Mouse (Mus musculus) cerebellum, adult 11 months (tissue): ENCODE results near the gene Fuca1.

Source experiments
- DNase-seq: peaks from one replicate; pipeline ENCODE4 v3.0.0; 2022

Fuca1 gene

DNA sequence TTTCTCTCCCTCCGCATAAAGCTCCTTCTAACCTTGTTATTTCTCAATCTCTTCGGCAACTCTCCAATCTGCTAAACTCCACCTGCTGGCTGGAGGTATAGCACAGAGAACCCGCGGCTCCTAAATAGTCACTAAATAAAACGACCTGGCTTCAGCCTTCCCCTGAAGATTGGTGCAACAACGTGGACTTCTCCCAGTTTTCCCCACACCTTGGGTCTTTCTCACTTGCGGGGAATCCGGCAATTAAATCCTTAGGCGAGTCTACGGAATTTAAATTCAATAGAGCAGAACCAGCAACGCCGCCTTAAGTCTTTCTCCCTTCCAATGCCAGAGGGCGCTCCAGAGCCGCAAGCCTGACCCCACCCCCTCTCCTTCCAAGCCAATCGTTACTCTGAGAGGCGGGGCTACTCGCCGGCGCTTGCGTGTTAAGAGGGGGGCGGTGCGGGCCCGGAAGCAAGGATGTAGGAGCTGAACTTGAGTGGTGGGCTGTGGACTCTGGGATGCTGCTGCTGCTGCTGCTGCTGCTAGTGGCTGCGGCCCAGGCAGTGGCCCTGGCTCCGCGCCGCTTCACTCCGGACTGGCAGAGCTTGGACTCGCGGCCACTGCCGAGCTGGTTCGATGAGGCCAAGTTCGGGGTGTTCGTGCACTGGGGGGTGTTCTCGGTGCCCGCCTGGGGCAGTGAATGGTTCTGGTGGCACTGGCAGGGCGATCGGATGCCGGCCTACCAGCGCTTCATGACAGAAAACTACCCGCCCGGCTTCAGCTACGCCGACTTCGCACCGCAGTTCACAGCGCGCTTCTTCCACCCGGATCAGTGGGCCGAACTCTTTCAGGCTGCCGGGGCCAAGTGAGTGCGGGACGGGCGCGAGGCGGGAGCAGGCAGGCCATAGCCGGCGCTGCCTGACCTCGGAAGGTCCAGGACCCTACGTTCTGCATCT lies at the start of gene Fuca1:
Gene Fuca1, plus strand, starts transcription at position 432 of the 938 bp plus-strand sequence.
- peak; percentile 94 for DNase-seq

DNA sequence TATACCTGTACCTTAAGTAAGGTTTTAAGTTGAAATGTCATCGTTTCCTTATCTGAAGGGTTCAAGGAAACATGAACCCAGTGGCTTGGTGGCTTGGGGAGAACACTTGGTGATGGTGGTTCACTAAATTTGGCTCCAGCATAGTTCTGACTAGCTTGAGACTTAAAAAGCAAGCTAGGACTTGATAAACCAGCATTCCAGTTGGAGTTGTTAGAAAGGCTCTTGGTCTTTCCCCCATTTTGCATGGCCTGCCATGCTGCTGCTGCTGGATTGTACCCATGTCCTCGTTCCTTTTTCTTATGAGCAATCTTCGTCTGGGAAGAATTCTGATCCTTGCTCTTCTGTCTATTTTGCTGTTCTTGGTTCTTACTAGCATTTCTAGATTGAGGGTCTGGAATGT lies 48.5 kb upstream of the Fuca1 start:
- no peak for DNase-seq

DNA sequence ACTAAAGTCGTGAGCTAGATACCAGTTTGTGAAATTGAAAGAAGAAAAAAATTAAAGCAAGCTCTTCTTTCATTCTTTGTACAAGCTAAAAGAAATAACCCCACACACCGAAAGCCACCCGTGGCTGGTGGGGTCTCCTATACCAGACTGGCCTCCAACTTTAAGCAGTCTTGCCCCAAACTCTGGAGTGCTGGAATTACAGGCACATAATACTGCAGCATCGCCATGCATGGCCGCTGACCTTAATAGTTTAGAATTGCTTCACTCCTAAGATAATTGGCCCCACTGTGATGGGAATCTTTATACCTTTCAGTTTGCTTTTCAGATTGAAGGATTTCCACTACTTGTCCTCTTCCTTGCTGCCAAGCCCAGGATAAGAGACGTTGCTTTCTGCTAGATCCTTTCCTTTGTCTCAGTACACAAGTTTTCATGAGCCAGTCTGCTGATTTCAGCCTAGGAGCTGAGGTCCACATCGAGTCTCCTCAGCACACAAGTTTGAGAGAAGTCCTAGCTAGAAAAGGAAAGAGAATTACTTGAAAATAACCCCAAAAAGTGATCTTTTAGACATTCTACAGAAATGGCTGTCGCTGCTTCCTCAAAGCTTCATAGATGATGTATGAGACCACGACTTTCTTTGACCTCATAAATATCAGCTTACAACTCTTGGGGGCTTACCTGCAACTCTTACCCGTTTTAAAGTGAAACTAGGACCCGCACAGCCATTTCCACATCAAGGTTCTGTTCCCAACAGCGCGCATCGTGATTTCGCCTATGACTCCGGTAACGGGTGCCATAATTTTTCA lies 47.7 kb upstream of the Fuca1 start:
- no peak for DNase-seq

DNA sequence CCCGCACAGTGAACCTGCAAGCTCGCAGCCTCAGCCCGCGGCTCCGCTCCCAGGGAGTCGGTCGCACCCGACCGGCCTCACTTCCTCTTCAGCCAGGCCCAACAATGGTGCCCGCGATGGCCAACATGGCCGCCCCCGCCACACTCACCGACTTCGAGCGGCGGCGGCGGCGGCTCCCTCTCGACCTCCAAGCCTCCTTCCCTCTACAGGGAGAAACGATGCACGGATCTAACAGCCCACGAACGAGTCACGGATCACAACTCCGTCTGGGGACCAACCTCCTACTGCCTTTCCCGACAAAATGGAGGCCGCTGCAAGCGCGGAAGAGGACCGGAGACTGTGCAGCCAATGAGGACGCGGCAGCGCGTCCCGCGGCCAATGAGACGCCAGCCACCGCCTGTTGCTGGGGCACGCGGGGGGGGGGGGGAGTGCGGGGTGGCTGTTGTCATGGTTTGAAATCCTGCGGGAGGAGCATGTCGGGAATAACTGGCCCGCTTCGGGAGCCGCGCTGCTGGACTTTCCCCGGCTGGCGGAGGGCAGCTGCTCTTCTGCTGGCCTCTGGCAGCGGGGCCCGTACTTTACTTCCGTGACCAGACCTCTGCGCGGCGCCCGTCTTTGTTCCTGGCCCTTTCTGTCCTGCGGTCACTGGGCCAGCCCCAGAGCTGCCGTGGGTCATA lies 46.9 kb upstream of the Fuca1 start, which contains the start of gene Pnrc2:
Gene Pnrc2, minus strand, starts transcription at position 325 of the 677 bp plus-strand sequence.
- peak; percentile 83 for DNase-seq

DNA sequence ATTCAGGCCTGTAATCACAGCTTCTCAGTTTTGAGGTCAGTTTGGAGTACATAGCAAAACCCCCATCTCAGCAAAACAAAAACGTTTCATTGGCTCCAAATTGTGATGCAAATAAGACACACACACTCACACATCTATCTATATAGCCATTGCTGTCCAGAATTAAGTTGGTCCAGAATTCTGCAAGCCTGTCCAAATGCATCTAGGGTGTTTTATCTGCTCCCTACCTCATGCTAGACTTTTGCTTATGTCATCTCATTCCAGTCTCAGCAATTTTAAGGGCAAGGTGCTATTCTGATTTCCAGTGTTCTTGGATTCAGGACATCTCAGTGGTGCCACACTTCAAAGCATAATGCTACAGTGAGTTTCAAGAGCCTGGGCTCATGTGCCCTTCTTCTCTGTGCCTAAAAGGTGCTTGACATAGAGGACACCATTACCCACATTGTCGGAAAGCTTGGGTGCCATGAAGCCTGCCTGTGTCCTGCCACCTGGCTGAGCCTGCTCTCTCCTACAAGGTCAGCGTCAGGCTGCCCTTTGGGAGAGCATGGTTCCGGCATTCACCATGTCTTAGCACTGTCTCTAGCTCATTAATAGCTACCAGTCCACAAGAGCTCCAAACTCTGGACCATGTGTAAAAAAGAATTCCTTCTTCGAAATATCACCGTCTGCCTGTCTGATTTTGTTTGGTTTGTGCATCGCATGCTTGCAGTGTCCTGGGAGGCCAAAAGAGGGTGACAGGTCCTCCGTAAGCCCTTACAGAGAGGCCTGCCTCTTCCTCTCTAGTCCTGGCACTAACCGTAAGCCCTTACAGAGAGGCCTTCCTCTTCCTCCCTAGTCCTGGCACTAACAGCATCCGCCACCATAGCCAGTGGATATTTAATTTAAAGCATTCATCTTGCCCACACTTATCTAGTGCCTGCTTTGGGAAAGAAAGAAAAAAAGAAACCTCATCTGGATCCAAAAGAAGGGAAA lies 45.7 kb upstream of the Fuca1 start:
- DNase-seq = no peak

DNA sequence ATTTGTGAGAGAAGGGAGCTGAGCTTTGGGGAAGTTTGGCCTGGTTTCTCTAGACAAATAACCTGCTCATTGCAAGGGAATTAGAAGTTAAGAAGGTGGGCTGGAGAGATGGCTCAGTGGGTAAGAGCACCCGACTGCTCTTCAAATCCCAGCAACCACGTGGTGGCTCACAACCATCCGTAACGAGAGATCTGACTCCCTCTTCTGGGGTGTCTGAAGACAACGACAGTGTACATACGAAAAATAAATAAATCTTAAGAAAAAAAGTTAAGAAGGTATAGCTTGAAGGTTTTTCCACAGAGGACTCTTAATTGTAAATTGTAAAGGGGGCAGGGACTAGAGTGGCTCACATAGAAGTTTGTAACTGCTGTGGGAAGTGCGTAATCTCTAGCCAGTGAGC lies 45.0 kb upstream of the Fuca1 start:
- DNase-seq = no peak

DNA sequence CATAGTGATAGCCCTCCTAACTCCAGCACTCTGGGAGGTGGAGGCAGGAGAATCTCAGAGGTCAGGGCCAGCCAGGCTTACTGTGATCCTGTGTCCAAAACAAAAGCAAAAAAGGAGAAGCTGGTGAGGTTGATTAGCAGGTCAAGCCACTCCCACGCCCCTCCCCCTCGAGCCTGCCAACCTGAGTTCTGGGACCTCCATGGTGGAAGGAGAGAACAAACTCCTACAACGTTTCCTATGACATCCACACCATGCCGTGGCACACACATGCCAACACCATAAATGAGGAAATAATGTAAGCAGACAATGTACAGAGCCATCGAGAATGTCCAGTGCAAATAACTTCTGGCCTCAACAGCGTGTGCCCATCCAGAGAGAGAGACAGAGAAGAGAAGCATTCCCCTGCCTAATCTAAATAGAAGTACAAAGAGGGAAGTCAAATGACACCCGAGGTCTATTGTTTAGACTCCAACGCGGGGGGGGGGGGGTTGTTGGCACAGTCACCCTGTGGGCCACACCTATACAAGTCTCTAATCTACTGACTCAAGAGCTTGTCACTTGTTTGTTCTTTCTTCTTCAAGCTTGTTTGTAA lies 44.4 kb upstream of the Fuca1 start:
- no peak for DNase-seq

DNA sequence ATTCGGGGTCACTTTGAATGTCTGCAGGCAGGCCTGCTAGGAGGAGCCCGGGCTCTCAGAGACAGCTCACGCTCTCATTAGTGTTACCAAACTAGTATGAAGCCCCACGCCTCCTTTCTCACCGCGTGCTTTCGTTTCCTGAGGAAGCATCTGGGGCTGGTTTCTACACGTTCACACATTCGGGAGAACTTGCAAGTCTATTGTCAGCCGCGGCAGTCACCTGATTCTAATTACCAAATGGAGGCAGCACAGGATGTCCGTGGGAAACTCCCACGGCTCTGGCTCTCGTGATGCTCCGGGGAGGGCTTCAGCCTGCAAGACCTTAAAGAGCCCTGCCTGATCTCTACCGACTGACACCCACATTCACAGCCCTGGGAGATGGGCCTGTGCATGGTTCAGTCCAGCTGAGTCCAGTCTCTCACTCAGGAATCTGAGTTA lies 43.9 kb upstream of the Fuca1 start:
- peak; percentile 42 for DNase-seq

DNA sequence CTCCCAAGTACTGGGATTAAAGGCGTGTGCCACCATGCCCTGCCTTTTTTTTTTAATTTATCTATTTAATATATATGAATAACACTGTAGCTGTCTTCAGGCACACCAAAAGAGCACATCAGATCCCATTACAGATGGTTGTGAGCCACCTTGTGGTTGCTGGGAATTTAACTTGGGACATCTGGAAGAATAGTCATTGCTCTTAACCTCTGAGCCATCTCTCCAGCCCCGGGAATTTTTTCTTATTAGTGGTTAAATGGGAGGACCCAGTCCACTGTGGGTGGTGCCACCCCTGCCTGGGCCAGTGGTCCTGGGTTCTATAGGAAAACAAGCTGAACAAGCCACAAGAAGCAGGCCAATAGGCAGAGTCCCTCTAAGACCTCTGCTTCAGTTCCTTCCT lies 42.8 kb upstream of the Fuca1 start:
- no peak for DNase-seq

DNA sequence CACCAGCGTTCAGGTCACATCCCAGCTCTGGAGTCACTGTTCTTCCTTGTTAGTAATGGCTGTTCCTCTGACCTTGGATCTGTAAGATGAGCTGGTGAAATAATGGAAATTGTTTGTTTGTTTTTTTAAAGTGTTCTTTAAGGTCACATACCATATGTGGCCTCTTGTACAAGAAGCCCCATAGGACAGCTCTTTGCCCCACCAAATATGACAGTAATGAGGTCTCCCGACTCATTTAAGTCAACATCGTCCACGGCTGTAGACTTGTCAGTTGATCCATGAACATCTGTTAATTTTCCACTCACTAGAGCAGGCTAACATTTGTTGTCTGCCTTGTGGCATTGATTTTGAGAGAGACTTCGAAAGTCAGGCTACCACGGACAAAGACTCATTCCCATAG lies 41.5 kb upstream of the Fuca1 start:
- DNase-seq = no peak

DNA sequence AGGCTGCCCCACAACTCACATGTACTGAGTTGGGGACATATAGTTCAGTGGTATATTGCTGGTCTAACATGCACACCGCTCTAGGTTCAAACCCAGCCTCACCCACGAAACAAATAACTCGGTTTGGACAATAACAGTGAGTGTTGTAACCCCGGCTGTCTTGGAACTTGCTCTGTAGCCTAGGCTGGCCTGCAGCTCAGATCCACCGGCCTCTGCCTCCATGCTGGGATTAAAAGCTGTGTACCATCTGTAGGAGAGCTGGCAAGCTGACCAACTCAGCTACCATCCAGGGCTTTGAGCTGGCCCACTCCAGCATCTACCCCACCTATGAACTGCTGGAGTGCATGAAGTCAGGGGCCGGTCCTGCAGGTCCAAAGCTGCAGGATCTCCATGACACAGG lies 40.5 kb upstream of the Fuca1 start:
- no peak for DNase-seq

DNA sequence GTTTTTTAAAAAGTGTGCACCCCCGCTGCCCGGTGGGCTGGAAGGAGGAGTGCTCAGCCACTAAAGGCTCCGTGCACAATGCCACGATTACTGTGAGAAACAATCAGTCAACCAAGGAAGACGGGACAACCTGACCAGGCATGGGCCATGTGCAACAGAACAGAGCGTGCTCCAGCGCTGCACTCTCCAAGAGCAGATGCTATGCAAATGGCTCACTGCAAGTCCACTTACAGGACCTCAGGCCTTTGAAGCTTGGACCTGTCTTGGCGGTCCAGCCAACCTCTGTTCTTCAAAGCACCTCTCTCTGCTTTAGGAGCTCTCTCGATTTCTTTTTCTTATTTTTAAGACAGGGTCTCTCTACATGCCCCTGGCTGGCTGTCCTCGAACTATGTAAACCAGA lies 40.0 kb upstream of the Fuca1 start:
- DNase-seq = no peak

DNA sequence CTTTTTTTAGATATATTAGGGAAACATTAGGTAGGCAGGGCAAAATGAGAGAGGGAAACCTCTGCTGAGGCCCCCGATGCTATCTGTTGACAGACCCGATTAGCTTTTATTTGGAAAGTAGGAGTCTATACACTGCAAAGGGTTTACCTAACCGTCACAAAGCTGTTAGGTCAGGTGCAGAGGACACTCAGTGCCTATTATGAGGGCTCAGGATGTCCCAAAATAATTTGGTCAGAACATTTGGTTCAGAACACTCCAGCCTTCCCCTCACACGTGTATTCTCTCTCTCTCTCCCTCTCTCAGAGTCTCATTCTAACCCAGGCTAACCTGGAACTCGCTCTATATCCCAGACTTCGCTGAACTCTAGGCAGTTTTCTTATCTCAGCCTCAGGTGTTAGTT lies 38.5 kb upstream of the Fuca1 start:
- no peak for DNase-seq

DNA sequence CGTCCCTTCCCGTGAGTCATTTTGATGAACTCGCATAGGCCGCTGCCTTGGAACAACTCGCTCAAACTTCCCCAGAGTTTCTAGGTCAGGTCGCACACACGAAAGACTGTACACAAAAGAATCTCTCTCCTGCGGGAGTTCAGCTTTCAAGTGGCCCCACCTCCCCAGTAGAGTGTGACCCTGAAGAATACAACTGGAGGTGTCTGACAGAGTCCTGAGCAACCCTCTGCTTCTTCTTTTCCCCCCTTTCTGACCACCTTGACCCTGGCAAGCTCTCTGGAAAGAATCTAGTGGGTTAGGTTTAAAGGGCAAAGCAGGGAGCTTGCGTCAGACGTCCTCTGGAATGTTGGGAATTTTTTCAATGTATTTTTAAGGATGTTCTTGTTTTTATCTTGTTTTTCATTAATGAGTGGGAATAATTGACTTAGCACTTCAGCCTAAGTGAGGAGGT lies 37.1 kb upstream of the Fuca1 start:
- DNase-seq = no peak

DNA sequence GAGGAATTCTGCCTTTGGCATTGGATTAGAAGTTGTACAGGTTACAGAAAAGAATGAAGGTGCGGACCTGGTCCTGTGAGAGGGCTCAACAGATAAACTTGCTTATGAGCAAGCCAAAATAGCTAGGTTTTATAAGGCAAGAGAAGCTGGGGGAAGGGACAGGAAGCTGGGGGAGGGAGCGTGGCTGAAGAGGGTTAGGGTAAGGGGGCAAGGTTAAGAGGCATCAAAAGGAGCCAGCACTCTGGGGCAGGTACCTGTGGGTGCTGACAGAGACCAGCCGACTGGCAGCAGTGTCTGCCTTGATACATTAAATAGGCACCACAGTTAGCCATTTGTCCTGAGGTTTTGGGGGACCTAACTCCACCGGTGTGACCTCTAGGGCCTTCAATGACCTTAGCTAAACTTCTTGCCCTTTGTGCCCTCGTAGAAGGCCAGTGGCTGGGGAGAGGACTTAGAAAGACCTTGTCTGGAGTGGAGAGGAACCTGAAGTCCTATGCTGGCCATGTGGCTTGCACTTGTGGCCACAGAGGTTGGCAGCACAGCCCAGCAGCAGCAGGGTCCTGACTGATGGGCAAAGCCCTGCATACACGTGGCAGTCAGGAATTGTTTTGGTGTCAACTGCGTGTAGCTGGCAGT lies 36.5 kb upstream of the Fuca1 start:
- no peak for DNase-seq

DNA sequence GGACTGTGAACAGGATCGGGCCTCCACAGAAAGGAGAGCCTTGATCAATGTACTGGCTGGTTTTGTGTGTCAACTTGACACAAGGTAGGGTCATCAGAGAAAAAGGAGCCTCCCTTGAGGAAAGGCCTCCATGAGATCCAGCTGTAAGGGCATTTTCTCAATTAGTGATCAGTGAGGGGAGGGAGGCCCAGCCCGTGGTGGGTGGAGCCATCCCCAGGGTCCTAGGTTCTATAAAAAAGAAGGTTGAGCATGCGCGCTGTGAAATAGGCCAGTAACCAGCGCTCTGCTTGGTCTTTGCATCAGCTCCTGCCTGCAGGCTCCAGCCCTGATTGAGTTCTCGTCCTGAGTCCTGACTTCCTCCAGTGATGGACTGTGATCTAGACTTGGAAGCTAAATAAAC lies 36.0 kb upstream of the Fuca1 start:
- DNase-seq = no peak

DNA sequence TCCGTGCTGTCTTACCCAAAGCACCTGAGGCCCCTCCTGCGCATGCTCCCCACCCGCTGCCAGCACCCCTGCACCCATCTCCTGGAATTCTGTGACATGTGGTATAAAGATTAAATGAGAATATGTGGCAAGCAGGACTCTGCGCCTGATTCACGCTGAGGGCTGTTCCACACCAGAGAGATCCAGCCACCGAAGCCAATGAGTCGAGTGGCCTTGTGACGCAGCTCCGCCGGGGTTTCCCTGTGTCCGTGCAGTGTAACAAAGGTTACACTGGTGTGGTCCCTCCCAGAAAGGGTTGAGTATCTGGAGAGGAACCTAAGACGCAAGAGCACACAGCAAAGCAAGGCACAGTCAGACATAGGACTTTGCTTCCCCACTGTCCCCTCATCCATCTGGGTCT lies 34.9 kb upstream of the Fuca1 start:
- no peak for DNase-seq

DNA sequence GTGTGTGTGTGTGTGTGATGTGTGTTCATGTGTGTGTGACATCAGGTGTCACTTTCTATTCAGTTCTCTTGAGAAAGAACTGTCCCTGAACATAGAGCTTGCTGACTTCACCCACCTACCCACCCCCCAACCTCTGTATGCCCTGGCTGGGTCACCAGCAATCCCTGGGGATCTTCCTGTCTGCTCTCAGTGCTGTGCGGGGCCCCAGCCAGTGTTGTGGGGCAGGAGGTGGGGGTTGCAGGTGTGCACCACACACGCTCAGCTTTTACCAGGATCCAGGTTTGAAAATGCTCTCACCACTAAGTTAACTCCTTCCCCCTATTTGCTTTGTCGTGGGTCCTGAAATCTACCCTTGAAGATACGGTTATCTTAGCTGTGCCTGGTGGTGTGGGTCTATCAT lies 34.4 kb upstream of the Fuca1 start:
- no peak for DNase-seq

DNA sequence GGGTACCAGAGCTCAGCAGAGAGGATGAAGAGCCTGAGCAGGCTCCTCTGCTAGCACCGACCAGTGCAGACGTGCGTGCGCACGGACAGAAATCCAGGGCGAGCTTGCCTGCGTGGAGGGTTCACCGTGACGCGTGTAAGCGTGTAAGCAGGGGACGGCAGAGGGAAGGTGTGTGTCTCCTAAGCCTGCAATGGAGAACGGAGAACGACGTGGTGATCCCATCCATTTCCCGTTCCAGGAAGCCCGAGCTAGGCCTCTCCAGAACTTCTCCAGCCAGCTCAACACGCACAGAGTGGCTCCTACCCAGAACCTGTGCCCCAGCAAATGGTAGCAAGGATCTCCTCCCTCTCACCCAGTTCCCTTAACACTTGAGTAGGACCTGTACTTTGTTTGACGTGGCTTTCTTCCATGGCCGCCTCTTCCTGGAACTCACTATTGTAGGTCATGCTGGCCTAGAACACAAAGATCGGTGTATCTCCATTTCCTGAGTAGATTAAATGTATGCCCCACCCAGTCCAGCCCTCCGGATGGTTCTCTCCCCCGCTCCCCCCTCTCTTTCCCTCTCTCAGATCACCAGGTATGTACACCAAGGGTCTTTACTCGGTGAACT lies 32.0 kb upstream of the Fuca1 start:
- DNase-seq = no peak

DNA sequence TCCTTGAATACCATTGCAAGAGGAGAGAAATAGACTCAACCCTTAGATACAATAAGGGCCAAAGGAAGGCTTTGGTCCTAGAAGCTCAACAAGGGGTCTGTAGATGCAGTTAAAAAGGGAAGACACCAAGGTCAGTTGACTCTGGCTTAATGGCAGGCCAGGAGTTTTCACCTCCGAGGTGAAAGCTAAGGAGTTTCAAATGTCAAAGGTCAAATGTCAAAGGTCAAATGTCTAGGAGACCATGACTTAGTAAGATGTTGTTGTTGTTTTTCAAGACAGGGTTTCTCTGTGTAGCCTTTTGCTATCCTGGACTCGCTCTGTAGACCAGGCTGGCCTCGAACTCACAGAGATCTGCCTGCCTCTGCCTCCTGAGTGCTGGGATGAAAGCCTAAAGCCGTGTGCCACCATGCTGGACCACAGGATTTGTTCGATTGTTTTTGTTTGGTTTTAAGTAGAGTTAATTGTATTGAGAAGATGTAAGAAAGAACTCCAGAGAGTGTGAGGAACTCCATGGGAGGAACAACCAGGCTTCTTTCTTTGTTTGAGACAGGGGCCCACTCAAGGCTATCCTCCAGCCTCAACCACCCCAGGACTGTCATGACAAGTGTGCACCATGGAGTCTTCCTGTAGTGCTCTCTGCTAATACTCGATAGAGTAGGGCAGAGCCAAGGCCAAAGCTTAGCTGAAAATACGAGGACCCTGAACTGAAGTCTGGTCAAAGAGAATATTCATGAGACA lies 31.2 kb upstream of the Fuca1 start:
- no peak for DNase-seq
